Mouse (Mus musculus) midbrain, postnatal 0 days (tissue): ENCODE measurements around the gene Commd1. TPM values are rescaled to one million over a fixed set of nuclear protein-coding genes. Genes with fewer than 3 reads are reported as not detected.

Source experiments
- ATAC-seq: fragments of 200-750 bp; cut with Nextera tagmentation; 2 replicates; pipeline ENCODE4 v1.8.0; 2017; ENCODE audit warnings: moderate number of reproducible peaks, mild to moderate bottlenecking, moderate TSS enrichment, moderate library complexity; ENCODE audit not compliant: low FRiP score
- DNase-seq: peaks from one replicate; pipeline ENCODE4 v3.0.0-alpha.2; 2015; ENCODE audit warnings: low spot score
- H3K27ac ChIP-seq: fragments of 300-500 bp; sonication (generic); 2 replicates; pipeline ENCODE4 v1.5.1; 2014; ENCODE audit warnings: low read depth, mild to moderate bottlenecking, low read length, mixed read lengths
- H3K27me3 ChIP-seq: fragments of 300-500 bp; sonication (generic); 2 replicates; pipeline ENCODE4 v1.6.1; 2014; ENCODE audit warnings: low read length, control low read depth, mixed read lengths; ENCODE audit not compliant: insufficient read depth
- H3K36me3 ChIP-seq: fragments of 300-500 bp; sonication (generic); 2 replicates; pipeline ENCODE4 v1.6.1; 2014; ENCODE audit warnings: low read length, control low read depth, mixed read lengths; ENCODE audit not compliant: insufficient read depth
- H3K4me1 ChIP-seq: fragments of 300-500 bp; sonication (generic); 2 replicates; pipeline ENCODE4 v1.6.1; 2014; ENCODE audit warnings: mild to moderate bottlenecking, control low read depth, antibody characterized with exemption, low read length, mixed read lengths; ENCODE audit not compliant: insufficient read depth
- H3K4me2 ChIP-seq: fragments of 300-500 bp; sonication (generic); 2 replicates; pipeline ENCODE4 v1.6.1; 2014; ENCODE audit warnings: low read depth, mild to moderate bottlenecking, low read length, mixed read lengths; ENCODE audit not compliant: poor library complexity, severe bottlenecking
- H3K4me3 ChIP-seq: fragments of 300-500 bp; sonication (generic); 2 replicates; pipeline ENCODE4 v1.5.1; 2014; ENCODE audit warnings: low read depth, mild to moderate bottlenecking, low read length, moderate library complexity
- H3K9ac ChIP-seq: fragments of 300-500 bp; sonication (generic); replicated peaks from 2 replicates; pipeline ENCODE4 v1.6.1; 2014; ENCODE audit warnings: mild to moderate bottlenecking, low read length, moderate library complexity, mixed read lengths; ENCODE audit not compliant: poor library complexity, severe bottlenecking
- H3K9me3 ChIP-seq: fragments of 300-500 bp; sonication (generic); 2 replicates; pipeline ENCODE4 v1.6.1; 2016; ENCODE audit warnings: low read length, control low read depth
- CTCF ChIP-seq: IDR thresholded peaks from 2 replicates; pipeline ENCODE4 v1.5.1; 2016; ENCODE audit warnings: antibody characterized with exemption, mild to moderate bottlenecking
- WGBS: fragments of 180-500 bp; shearing (Covaris S2); extraction: QIAGEN DNeasy Blood & Tissue Kit; methylation state at CpG from one replicate; pipeline ENCODE4 v1.1.7; 2014; 5-methylcytosine and 5-hydroxymethylcytosine counted together
- polyA plus RNA-seq: library from polyadenylated mRNA; unstranded; fragments of >200 nt; fragmentation: Nextera tagmentation; extraction: Ambion mirVana; gene quantifications from 2 replicates; pipeline ENCODE4 v1.2.1, GENCODE M21; 2015
- total RNA-seq: library from RNA; depleted of rRNA; stranded (reverse); fragments of >200 nt; gene quantifications from 2 replicates; pipeline ENCODE4 v1.2.3, GENCODE M21; 2014

Commd1 gene
- total and polyA plus RNA-seq, 2 experiments from 2014 or later = 23.5 to 221 TPM

DNA sequence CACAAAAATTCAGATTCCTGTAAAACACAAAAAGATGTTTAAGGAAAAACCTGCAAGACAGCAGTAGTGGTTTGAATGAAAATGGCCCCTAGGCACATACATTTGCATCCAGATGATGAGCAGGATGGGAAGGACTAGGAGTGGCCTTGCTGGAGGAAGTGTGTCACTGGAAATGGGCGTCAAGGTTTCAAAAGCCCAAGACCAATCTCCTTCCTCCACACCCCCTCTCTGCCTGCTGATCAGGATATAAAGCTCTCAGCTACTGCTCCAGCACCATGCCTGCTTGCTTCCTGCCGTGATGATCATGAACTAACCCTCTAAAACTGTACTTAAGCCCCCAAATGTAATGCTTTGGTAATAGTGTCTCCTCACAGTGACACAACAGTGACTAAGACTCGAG lies 82.1 kb downstream of the Commd1 start:
- TF ChIP-seq CTCF = no peak
- H3K9me3 ChIP-seq = no peaks in the 10 kb centered on the region
- H3K36me3 ChIP-seq = no peaks in the 10 kb centered on the region
- H3K27ac ChIP-seq = no peak overlapping the region
- DNase-seq (no peak), ATAC-seq (no peak)
- no peaks in the 10 kb centered on the region for H3K27me3 ChIP-seq
- no peak overlapping the region for H3K4me3 ChIP-seq
- no peak overlapping the region for H3K9ac ChIP-seq
- H3K4me2 ChIP-seq = no peak overlapping the region
- no peaks in the 10 kb centered on the region for H3K4me1 ChIP-seq
- WGBS = 88% methylated on average over 3 of the region's 3 CpGs

DNA sequence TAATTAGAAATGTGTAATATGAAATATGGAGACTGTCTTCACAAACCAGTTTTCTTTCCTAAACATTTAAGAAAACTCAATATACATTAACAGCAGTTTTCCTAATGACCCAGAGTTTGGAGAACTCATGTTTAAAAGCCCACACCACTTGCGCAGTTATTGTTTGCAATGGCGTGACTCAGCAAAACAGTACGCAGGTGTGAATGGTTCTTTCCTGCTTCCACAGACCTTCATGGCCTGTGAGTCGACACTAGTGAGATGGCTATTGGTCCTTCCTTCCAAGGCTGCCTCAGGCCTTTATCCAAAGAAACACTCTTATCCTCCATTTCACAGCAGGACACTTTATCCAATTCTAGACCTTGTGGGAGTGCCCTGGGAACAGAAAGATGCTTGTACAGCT lies 84.5 kb downstream of the Commd1 start:
- Histone ChIP-seq H3K9ac (no peak overlapping the region), H3K4me2 (no peak overlapping the region), H3K27ac (no peak overlapping the region), H3K9me3 (no peaks in the 10 kb centered on the region), H3K4me1 (no peaks in the 10 kb centered on the region), H3K36me3 (no peaks in the 10 kb centered on the region), H3K27me3 (no peaks in the 10 kb centered on the region), H3K4me3 (no peak overlapping the region)
- DNase-seq (no peak), ATAC-seq (no peak)
- WGBS = 93% methylated on average over 4 of the region's 4 CpGs
- TF ChIP-seq CTCF = no peak

DNA sequence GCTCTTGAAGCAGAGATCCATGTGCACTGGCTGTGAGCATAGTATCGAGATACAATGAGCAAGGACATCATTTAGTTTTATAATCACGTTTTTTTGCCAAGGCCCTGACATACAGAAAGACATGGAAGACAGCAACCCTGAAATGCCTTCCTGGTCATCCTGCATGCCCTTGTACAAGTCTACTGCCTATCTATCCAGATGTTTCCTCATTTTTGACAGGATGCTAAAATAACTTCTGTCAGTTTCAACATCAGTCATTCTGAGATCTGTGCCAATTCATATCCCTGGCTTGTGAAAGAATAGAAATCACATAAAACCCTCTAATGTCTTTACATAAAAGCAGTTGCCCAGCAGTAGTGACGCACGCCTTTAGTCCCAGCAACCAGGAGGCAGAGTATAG lies 85.1 kb downstream of the Commd1 start:
- no peak for ATAC-seq
- no peak overlapping the region for H3K9ac ChIP-seq
- no peak overlapping the region for H3K4me2 ChIP-seq
- no peaks in the 10 kb centered on the region for H3K36me3 ChIP-seq
- 91% methylated on average over 4 of the region's 4 CpGs for WGBS
- no peak overlapping the region for H3K4me3 ChIP-seq
- no peaks in the 10 kb centered on the region for H3K9me3 ChIP-seq
- no peak overlapping the region for H3K27ac ChIP-seq
- H3K4me1 ChIP-seq = no peaks in the 10 kb centered on the region
- DNase-seq = no peak
- H3K27me3 ChIP-seq = no peaks in the 10 kb centered on the region
- no peak for TF ChIP-seq CTCF

DNA sequence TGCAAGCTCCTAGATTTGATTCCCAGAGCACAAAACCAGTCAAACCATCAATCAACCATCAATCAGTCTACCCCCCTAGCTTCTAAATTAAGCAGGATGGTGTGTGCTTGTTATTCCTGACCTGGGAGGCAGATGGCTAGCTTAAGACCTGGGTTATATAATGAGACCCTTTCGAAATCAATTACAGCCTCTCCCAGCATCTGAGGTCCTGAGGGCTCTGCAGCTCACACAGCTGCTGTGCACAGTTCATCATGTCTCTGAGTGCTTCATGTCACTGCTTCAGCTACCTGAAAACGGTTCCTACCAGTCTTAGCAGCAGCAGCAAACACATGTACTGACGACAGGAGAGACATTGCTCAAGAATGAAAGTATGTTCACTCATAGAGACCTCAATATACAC lies 89.1 kb downstream of the Commd1 start:
- no peak for TF ChIP-seq CTCF
- Histone ChIP-seq H3K27me3 (no peaks in the 10 kb centered on the region), H3K9ac (no peak overlapping the region), H3K4me3 (no peak overlapping the region), H3K27ac (no peak overlapping the region), H3K4me2 (no peak overlapping the region), H3K9me3 (no peaks in the 10 kb centered on the region), H3K36me3 (no peaks in the 10 kb centered on the region), H3K4me1 (no peaks in the 10 kb centered on the region)
- 52% methylated on average over 3 of the region's 3 CpGs for WGBS
- ATAC-seq = no peak
- no peak for DNase-seq

DNA sequence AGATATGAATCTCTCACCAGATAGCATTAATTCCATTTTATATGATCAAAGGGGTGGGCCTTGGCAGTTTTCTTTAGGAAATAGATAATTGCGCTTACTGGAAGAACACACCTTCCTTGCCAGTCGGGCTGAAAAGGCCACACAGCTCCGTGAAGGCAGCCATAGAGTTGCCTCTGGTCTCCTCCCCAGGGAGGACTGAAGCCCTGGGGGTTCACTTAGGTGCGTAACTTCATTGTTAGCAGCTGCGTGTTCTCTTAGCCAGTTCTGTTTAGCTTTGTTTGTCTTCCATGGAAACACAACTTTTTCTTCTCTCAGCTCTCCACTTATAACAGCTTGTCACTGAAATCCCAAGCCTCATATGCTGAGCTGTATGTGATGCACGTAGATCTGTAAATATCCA lies 89.7 kb downstream of the Commd1 start:
- TF ChIP-seq CTCF = no peak
- 74% methylated on average over 6 of the region's 6 CpGs for whole genome bisulfite sequencing
- H3K4me1 ChIP-seq = no peaks in the 10 kb centered on the region
- H3K27ac ChIP-seq = no peak overlapping the region
- H3K36me3 ChIP-seq = no peaks in the 10 kb centered on the region
- no peak overlapping the region for H3K4me2 ChIP-seq
- no peaks in the 10 kb centered on the region for H3K9me3 ChIP-seq
- ATAC-seq (no peak), DNase-seq (no peak)
- no peaks in the 10 kb centered on the region for H3K27me3 ChIP-seq
- no peak overlapping the region for H3K4me3 ChIP-seq
- H3K9ac ChIP-seq = no peak overlapping the region

DNA sequence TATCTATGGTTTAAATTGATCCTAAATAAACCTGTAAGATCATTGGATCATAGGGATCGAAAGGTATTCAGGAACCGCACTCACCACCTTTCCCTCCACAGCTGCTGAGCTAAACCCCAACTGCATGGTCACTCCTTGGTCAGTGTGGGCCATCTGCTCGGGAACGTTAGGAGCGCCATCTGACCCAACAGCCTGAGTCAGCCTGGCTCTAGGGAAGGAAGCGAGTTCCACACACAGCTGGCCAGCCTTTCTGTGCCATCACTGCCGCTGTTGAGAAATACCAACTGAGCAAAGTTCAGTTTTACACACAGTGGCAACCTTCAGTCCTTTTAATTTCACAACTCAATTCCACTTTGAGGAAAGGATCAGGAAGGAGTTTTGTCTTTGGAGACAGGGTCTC lies 90.3 kb downstream of the Commd1 start:
- WGBS = 93% methylated on average over 7 of the region's 7 CpGs

More for the DNA sequence above, 90.3 kb downstream of the Commd1 start:
- Histone ChIP-seq H3K36me3 (no peaks in the 10 kb centered on the region), H3K9ac (no peak overlapping the region), H3K4me3 (no peak overlapping the region), H3K27ac (no peak overlapping the region), H3K9me3 (no peaks in the 10 kb centered on the region), H3K27me3 (no peaks in the 10 kb centered on the region), H3K4me1 (no peaks in the 10 kb centered on the region), H3K4me2 (no peak overlapping the region)
- DNase-seq = no peak
- no peak for TF ChIP-seq CTCF
- ATAC-seq = no peak
